Mouse (Mus musculus): ENCODE data around the gene Banp. TPM values are rescaled to one million over a fixed set of nuclear protein-coding genes. Genes with fewer than 3 reads are reported as not detected.
A peak's percentile ranks its signal among the peaks of the same experiment; 100 is the strongest.

Banp gene
- polyA plus RNA-seq, 1 experiment from 2014 or later, result 53.1 TPM

GRCm38 (mm10) chr8:121931571-121931970, 18.0 kb upstream of the Banp start:
- ATAC-seq (replicated peaks; ENCODE audit: low FRiP score) (no peak), DNase-seq (ENCODE audit: low spot score) (no peak)

DNA sequence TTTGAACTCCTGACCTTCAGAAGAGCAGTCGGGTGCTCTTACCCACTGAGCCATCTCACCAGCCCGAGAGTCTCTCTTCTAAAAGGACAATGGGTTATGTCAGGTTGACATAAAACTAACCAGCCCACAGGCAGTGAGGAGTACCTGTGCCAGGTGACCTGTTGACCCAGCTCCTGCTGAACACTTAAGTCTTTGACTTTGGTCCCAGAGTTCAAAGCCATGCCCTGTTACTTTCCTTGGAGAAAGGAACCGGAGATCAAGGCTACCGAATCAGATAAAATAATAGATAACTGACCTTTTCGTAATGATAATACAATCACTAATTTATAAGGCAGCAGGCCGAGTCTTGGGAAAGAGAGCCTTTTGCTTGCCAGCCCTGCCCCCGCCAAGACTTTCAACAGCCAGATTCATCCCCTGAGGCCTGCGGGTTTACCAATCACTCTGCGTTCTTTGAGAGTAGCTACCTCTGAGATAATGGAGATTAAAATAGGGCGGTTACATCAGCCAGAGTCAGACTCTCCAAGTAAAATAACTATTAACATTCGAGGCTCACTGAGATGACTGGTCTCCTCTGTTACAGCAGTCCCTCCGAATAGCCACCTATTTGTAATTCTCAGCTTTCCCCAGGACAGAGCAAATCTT, 17.4 kb upstream of the Banp start:
- H3K4me1 ChIP-seq (replicated peaks; ENCODE audit: control insufficient read depth, insufficient read depth, low read length), result peaks cover 4% of the 10 kb centered on the region; the same call in 1 of the 2 replicates
- WGBS, result 79% methylated on average over 12 of the region's 12 CpGs

More at GRCm38 (mm10) chr8:121931571-121931970, 18.0 kb upstream of the Banp start:
- no peak overlapping the region for H3K4me3 ChIP-seq (ENCODE audit: low read depth, low read length)
- peaks cover 4% of the 10 kb centered on the region; the same call in 1 of the 2 replicates for H3K4me1 ChIP-seq (replicated peaks; ENCODE audit: control insufficient read depth, insufficient read depth, low read length)
- no peaks in the 10 kb centered on the region for H3K36me3 ChIP-seq (ENCODE audit: control insufficient read depth, insufficient read depth, low read length)
- no peaks in the 10 kb centered on the region for H3K27me3 ChIP-seq (ENCODE audit: control insufficient read depth, insufficient read depth, low read length)
- no peak overlapping the region for H3K27ac ChIP-seq (ENCODE audit: low read depth, low read length)
- H3K4me2 ChIP-seq (ENCODE audit: low read depth, low read length, severe bottlenecking), result no peak overlapping the region
- WGBS, result 82% methylated on average over 7 of the region's 7 CpGs
- no peak overlapping the region for H3K9ac ChIP-seq (ENCODE audit: low read length)
- H3K9me3 ChIP-seq (ENCODE audit: control insufficient read depth, low read length), result no peaks in the 10 kb centered on the region

DNA sequence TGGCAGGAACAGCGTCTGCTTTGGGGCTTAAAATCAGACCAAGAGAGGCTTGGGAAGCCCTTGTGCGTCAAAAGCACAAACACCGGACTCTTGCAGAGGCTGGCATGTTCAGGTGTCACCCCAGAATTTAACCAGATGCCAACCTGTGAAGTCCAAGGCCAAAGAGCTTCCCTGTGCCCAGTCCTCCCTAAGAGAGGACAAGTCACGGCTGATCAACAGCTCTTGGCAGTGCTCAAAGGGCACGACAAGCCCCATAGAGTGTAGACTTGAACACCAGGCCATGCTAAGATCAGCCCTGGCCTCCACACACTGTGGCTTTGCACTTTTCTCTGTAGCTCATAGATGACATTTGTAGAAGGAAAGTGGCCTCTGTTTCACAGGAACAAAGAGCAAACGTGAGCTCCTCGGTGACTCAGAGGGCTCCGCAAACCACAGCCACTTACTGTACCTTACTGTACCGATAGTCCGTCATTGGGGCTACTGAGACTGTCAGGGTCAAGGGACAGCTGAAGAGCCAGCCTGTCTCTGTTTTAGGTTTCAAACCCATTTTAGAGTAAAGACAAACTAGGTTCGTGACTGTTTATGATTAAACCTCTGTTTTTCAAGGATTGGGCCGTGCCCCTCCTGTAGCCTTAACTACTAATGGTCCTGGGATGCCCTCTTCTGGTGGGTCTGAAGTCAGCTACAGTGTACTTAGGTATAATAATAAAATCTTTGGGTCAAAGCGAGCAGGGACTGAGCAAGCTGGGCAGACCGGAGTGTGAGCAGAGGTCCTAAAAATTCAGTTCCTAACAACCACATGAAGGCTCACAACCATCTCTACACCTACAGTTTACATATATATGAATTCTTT, 16.7 kb upstream of the Banp start:
- Histone ChIP-seq H3K4me1 (replicated peaks; ENCODE audit: control insufficient read depth, insufficient read depth, low read length) (peaks cover 4% of the 10 kb centered on the region; the same call in 1 of the 2 replicates), H3K4me2 (ENCODE audit: low read depth, low read length, severe bottlenecking) (no peak overlapping the region), H3K9me3 (ENCODE audit: control insufficient read depth, low read length) (no peaks in the 10 kb centered on the region), H3K9ac (ENCODE audit: low read length) (no peak overlapping the region), H3K27ac (ENCODE audit: low read depth, low read length) (no peak overlapping the region), H3K27me3 (ENCODE audit: control insufficient read depth, insufficient read depth, low read length) (no peaks in the 10 kb centered on the region), H3K4me3 (ENCODE audit: low read depth, low read length) (no peak overlapping the region), H3K36me3 (ENCODE audit: control insufficient read depth, insufficient read depth, low read length) (no peaks in the 10 kb centered on the region)
- ATAC-seq (replicated peaks; ENCODE audit: low FRiP score) (no peak), DNase-seq (ENCODE audit: low spot score) (no peak)
- 86% methylated on average over 14 of the region's 14 CpGs for WGBS

More for the DNA sequence above, 17.4 kb upstream of the Banp start:
- no peak for DNase-seq (ENCODE audit: low spot score)
- Histone ChIP-seq H3K9me3 (ENCODE audit: control insufficient read depth, low read length) (no peaks in the 10 kb centered on the region), H3K9ac (ENCODE audit: low read length) (no peak overlapping the region), H3K4me2 (ENCODE audit: low read depth, low read length, severe bottlenecking) (no peak overlapping the region), H3K27ac (ENCODE audit: low read depth, low read length) (no peak overlapping the region), H3K4me3 (ENCODE audit: low read depth, low read length) (no peak overlapping the region), H3K27me3 (ENCODE audit: control insufficient read depth, insufficient read depth, low read length) (no peaks in the 10 kb centered on the region), H3K36me3 (ENCODE audit: control insufficient read depth, insufficient read depth, low read length) (no peaks in the 10 kb centered on the region)
- no peak for ATAC-seq (replicated peaks; ENCODE audit: low FRiP score)

- Histone ChIP-seq H3K4me2 (ENCODE audit: low read depth, low read length, severe bottlenecking) (no peak overlapping the region), H3K4me1 (replicated peaks; ENCODE audit: control insufficient read depth, insufficient read depth, low read length) (peaks cover 4% of the 10 kb centered on the region; the same call in 1 of the 2 replicates), H3K4me3 (ENCODE audit: low read depth, low read length) (no peak overlapping the region), H3K9me3 (ENCODE audit: control insufficient read depth, low read length) (no peaks in the 10 kb centered on the region), H3K27me3 (ENCODE audit: control insufficient read depth, insufficient read depth, low read length) (no peaks in the 10 kb centered on the region), H3K9ac (ENCODE audit: low read length) (no peak overlapping the region), H3K27ac (ENCODE audit: low read depth, low read length) (no peak overlapping the region), H3K36me3 (ENCODE audit: control insufficient read depth, insufficient read depth, low read length) (no peaks in the 10 kb centered on the region)
- DNase-seq (ENCODE audit: low spot score), result no peak
- WGBS, result 39% methylated on average over 4 of the region's 4 CpGs
- no peak for ATAC-seq (replicated peaks; ENCODE audit: low FRiP score)
These were observed 15.0 kb upstream of the Banp start for GRCm38 (mm10) chr8:121934506-121934905.

DNA sequence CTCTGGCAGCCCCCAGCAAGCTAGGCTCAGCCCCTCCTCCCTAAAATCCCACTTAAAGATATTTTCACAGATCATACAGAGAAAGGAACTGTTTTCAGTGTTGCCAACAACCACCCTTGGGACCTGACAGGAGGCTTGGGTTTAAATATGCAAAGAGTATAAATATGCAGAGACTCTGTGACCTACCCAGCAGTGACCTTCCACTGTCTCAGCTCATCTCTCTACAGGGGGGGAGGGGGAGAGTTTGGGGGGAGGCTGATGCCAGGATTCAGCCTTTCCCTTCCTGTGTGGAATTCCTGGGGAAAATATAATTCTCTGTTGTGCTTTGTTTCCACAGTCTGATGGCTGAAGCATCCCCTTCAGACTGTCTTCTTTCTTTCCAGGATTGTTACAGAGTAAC, 14.6 kb upstream of the Banp start:
- Histone ChIP-seq H3K27ac (ENCODE audit: low read depth, low read length) (peak overlapping the region; percentile 68; the same call in 1 of the 2 replicates), H3K4me2 (ENCODE audit: low read depth, low read length, severe bottlenecking) (no peak overlapping the region), H3K27me3 (ENCODE audit: control insufficient read depth, insufficient read depth, low read length) (no peaks in the 10 kb centered on the region), H3K9me3 (ENCODE audit: control insufficient read depth, low read length) (no peaks in the 10 kb centered on the region), H3K4me1 (replicated peaks; ENCODE audit: control insufficient read depth, insufficient read depth, low read length) (peaks cover 4% of the 10 kb centered on the region; the same call in 1 of the 2 replicates), H3K4me3 (ENCODE audit: low read depth, low read length) (no peak overlapping the region), H3K36me3 (ENCODE audit: control insufficient read depth, insufficient read depth, low read length) (no peaks in the 10 kb centered on the region), H3K9ac (ENCODE audit: low read length) (peak overlapping the region; percentile 37; the same call in 1 of the 2 replicates)
- ATAC-seq (replicated peaks; ENCODE audit: low FRiP score) (no peak), DNase-seq (ENCODE audit: low spot score) (no peak)

DNA sequence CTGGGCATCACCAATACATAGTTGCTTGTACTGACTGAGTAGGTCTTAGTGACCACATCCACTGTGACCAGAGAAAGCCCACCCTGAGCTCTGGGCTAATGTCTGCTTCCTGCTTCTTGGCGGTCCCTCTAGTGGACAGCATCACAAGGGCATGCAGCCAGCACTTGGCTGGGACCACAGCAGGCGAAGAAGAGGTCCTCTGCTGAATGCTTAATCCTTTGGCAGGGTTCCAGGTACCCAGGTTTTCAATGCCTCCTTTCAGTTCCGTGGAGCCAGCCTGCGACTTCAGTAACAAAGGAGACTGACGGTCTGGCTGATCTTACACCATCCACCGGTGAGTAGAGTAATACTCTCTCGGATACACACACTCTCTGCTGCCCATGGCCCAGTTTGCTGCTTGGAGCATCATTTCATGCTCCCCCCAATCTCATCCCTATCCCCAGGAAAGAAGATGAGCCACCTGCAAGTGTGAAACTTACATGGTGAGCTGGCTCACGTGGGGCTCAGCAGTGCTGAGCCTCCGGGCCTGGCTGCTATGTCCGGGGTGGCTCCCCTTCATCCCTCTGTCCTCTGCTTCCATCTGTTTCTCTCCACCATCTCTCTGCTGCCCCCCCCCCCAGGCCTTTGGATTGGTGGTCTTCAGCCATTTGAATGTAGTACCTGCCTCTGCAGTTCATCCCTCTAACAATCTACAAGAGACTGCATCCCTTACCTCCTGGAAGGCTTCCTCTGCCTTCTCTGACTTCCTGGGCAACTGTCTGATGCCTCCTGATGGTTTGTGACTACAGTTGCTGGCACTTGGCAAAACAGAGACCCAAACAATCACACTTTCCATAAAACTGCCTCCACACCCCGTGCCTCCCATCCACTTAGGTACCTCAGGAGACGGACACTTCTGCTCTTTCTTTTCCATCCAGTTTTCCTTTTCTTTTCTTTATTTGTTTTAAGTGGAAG, 13.9 kb upstream of the Banp start:
- no peaks in the 10 kb centered on the region for H3K36me3 ChIP-seq (ENCODE audit: control insufficient read depth, insufficient read depth, low read length)
- H3K4me3 ChIP-seq (ENCODE audit: low read depth, low read length), result no peak overlapping the region
- peaks cover 4% of the 10 kb centered on the region; the same call in 1 of the 2 replicates for H3K4me1 ChIP-seq (replicated peaks; ENCODE audit: control insufficient read depth, insufficient read depth, low read length)
- DNase-seq (ENCODE audit: low spot score) (peak; percentile 78), ATAC-seq (replicated peaks; ENCODE audit: low FRiP score) (peak; percentile 84)
- H3K9ac ChIP-seq (ENCODE audit: low read length), result peak overlapping the region; percentile 37
- no peaks in the 10 kb centered on the region for H3K27me3 ChIP-seq (ENCODE audit: control insufficient read depth, insufficient read depth, low read length)
- no peaks in the 10 kb centered on the region for H3K9me3 ChIP-seq (ENCODE audit: control insufficient read depth, low read length)
- H3K27ac ChIP-seq (ENCODE audit: low read depth, low read length), result peak overlapping the region; percentile 68
- WGBS, result 42% methylated on average over 12 of the region's 12 CpGs
- H3K4me2 ChIP-seq (ENCODE audit: low read depth, low read length, severe bottlenecking), result peak overlapping the region; percentile 15; the same call in 1 of the 2 replicates

GRCm38 (mm10) chr8:121936391-121936790, 13.2 kb upstream of the Banp start:
- DNase-seq (ENCODE audit: low spot score) (no peak), ATAC-seq (replicated peaks; ENCODE audit: low FRiP score) (no peak)
- no peaks in the 10 kb centered on the region for H3K9me3 ChIP-seq (ENCODE audit: control insufficient read depth, low read length)
- H3K4me3 ChIP-seq (ENCODE audit: low read depth, low read length), result no peak overlapping the region
- no peak overlapping the region for H3K4me2 ChIP-seq (ENCODE audit: low read depth, low read length, severe bottlenecking)
- peaks cover 4% of the 10 kb centered on the region; the same call in 1 of the 2 replicates for H3K4me1 ChIP-seq (replicated peaks; ENCODE audit: control insufficient read depth, insufficient read depth, low read length)
- no peak overlapping the region for H3K27ac ChIP-seq (ENCODE audit: low read depth, low read length)
- no peaks in the 10 kb centered on the region for H3K27me3 ChIP-seq (ENCODE audit: control insufficient read depth, insufficient read depth, low read length)
- 85% methylated on average over 14 of the region's 14 CpGs for WGBS
- no peak overlapping the region for H3K9ac ChIP-seq (ENCODE audit: low read length)
- no peaks in the 10 kb centered on the region for H3K36me3 ChIP-seq (ENCODE audit: control insufficient read depth, insufficient read depth, low read length)

DNA sequence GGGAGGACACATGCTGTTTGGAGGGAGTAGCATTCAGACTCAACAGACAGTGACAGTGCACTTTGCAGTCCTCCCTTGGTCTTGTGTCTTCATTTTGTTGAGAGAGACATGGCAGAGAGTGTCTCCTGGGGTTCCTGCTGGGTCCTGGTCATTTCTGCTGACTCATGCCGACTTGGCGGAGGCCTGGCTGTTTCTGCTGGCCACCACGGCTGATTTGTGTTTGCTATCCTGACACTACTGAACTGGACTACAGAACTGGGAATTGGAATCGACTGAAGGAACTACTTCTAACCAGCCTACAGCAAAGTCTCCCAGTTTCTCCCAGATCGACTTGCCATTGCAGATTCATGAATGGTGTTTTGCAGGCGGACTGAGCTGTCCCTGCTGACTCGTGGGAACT, 10.8 kb upstream of the Banp start:
- H3K9ac ChIP-seq (ENCODE audit: low read length), result no peak overlapping the region
- H3K4me2 ChIP-seq (ENCODE audit: low read depth, low read length, severe bottlenecking), result no peak overlapping the region
- no peak overlapping the region for H3K27ac ChIP-seq (ENCODE audit: low read depth, low read length)
- no peak for ATAC-seq (replicated peaks; ENCODE audit: low FRiP score)
- no peak for DNase-seq (ENCODE audit: low spot score)
- H3K36me3 ChIP-seq (ENCODE audit: control insufficient read depth, insufficient read depth, low read length), result no peaks in the 10 kb centered on the region
- 84% methylated on average over 7 of the region's 7 CpGs for WGBS
- peaks cover 4% of the 10 kb centered on the region; the same call in 1 of the 2 replicates for H3K4me1 ChIP-seq (replicated peaks; ENCODE audit: control insufficient read depth, insufficient read depth, low read length)
- H3K9me3 ChIP-seq (ENCODE audit: control insufficient read depth, low read length), result no peaks in the 10 kb centered on the region
- no peak overlapping the region for H3K4me3 ChIP-seq (ENCODE audit: low read depth, low read length)
- H3K27me3 ChIP-seq (ENCODE audit: control insufficient read depth, insufficient read depth, low read length), result no peaks in the 10 kb centered on the region
